Mouse (Mus musculus): ENCODE results near the gene Cep83.

- TF ChIP-seq CTCF (IDR thresholded peaks at IDR 0.05 in 2 of 3, conservative IDR thresholded peaks at IDR 0.05 in 1 of 3; ENCODE audit: control insufficient read depth in 1 of 3, insufficient read depth in 1 of 3, low read depth in 2 of 3, low read length in 3 of 3, poor library complexity in 1 of 3, severe bottlenecking in 1 of 3) (no peak), MAZ (IDR thresholded peaks at IDR 0.05; ENCODE audit: low read depth, low read length) (no peak), BHLHE40 (IDR thresholded peaks at IDR 0.05; ENCODE audit: borderline replicate concordance, low read depth, low read length) (no peak), CHD1 (IDR thresholded peaks at IDR 0.05; ENCODE audit: low read depth, low read length) (no peak), POLR2A (IDR thresholded peaks at IDR 0.05; ENCODE audit: control insufficient read depth in 1 of 2, insufficient read depth in 1 of 2, low read depth in 1 of 2, low read length in 2 of 2, poor library complexity in 1 of 2) (no peak), TAL1 (IDR thresholded peaks at IDR 0.05; ENCODE audit: low read length) (no peak), EP300 (IDR thresholded peaks at IDR 0.05; ENCODE audit: low read depth in 1 of 2, low read length in 2 of 2) (no peak), CHD2 (IDR thresholded peaks at IDR 0.05; ENCODE audit: low read length) (no peak), GATA1 (IDR thresholded peaks at IDR 0.05; ENCODE audit: low read depth, low read length) (no peak), MAFK (IDR thresholded peaks at IDR 0.05; ENCODE audit: borderline replicate concordance, low read depth, low read length) (no peak), E2F4 (IDR thresholded peaks at IDR 0.05; ENCODE audit: borderline replicate concordance, low read depth, low read length) (no peak)
Observed at GRCm38 (mm10) chr10:94771496-94771895, 83.0 kb downstream of the Cep83 start.

Measured in MEL (cell line).